Mouse (Mus musculus): ENCODE measurements around the gene Gm42878. TPM values are rescaled to one million over a fixed set of nuclear protein-coding genes. Genes with fewer than 3 reads are reported as not detected.
A peak's percentile ranks its signal among the peaks of the same experiment; 100 is the strongest.
"Not testable (repeated sequence)": the region's sequence is repeated elsewhere in the genome, so short reads cannot be mapped to it uniquely, and the experiment has no call there.

The Gm42878 gene
- total RNA-seq, 2 experiments from 2014 or later: not detected

DNA sequence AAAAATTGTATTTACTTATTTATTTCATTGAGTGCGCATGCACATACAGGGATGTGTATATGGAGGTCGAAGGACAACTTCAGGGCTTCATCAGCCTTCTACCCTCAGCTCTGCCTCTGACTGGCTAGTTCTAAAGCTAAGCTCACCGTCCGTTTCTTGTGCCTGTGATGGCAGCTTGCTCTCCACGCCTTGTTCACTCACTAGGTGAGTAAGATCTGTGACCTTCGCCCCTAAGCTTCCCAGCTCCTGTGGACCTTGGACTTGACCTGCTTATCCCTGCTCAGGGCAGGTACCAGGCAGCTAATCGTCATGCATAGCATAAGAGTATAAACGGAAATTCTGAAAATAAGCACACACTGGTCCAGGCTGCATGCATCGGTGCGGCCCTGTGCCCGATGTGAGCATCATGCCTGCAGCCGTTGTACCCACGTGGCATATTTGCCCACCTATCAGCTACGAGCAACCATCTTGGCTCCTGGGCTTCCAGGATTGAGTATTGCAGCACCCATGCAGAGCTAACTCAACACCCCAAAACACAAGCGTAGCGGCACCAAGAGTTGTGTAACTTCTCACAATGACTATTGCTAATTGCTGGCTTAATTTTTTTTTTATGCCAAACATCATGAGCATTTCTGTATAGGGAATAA is 20.9 kb upstream of the Gm42878 start:
- no peak for DNase-seq
- intact Hi-C loops (cut with DNase I): no loop called here

DNA sequence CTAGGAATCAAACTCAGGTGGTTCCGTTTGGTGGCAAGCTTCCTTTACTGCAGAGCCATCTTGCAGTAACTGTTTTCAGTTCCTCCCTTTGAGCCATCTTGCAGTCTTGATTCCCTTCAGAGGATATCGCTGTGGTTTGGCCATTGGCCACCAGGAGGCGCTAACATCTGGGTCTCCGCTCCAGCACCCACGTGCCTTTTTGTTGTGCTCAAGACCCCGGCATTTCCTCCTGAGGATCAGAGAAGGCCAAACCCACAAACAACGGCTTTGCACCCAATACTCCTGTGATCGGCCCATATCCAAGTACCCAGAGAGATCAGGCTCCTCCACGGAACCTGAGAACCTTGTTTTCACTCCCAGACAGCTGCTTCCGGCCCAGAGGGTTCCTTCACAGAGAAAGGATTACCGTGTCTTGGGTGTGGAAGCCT is 19.2 kb upstream of the Gm42878 start:
- peak; percentile 88 to 93 for DNase-seq
- intact Hi-C loops (cut with DNase I): loop anchor here (1.0 kb wide), 1 partner anchor 38 kb away; no protein-coding TSS in a partner anchor

DNA sequence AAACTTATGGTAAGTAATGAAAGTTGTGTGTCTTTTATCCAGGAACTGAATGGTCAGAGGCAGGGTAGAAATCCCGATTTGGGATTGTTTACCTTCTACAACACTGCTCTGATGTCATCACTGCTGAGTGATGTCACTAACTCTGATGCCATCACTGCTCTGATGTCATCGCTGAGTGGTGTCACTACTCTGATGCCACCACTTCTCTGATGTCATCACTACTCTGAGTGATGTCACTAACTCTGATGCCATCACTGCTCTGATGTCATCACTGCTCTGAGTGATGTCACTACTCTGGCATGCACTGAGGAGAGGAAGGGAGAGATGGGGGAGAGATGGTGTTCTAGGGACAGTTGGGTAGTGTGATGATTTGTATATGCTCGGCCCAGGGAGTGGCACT is 17.2 kb upstream of the Gm42878 start:
- no peak for DNase-seq
- intact Hi-C loops (cut with DNase I): no loop called here

DNA sequence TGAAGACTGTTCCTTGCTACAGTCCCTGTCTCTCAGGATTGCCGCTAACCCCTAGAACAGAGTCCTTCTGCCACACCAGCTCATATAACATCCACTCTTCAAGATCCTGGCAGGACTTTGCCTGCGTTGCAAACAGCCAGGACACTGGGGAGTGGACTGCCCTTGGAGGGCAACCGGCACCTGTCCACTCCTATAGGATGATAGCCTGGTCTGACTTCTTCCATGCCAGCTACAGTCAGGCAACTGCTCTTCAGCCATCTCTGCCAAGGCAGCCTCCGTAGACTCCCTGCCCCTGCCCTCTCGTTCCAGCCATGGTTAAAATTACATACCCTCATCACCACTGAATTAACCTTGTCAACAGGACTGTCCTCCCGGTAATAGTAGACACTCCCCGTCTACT is 3.9 kb upstream of the Gm42878 start:
- intact Hi-C loops (cut with DNase I): no loop called here
- no peak for DNase-seq

DNA sequence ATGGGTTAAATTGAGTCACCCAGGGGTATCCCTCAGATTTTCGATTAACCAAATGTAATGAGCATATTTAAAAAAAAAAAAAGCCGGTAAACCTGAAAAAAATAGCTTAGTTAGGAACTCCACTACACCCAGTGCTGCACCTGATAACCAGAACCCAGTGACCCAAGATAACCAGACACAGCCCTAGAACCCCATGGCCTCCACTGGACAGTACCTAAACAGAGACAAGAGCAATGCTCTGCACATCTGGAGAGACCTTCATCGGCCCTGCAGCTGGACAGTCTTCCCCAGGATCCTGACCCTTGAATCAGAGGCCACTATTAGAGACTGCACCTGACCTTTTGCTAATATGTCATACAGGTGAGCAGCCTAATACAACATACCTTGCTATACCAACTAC is 1.8 kb upstream of the Gm42878 start:
- no peak for DNase-seq
- intact Hi-C loops (cut with DNase I): no loop called here

DNA sequence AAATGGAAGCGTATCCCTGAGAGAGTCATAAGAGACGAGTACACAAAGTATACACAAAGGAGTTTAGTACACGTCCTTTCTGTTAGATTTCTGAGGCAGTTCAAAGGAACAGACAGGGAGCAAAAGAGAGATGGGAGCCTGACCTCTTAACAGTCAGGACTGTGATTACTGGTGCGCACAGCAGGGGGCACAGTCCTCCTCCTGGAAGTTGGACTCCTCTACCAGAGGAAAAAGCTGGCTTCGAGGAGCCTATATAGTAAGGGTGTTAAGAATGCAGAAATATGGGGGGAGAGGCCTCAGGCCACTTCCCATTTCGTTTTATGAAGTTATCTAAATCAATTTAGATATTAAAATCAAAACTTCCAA is 1.2 kb upstream of the Gm42878 start:
- peak; percentile 48 to 69 for DNase-seq
- intact Hi-C loops (cut with DNase I): no loop called here

DNA sequence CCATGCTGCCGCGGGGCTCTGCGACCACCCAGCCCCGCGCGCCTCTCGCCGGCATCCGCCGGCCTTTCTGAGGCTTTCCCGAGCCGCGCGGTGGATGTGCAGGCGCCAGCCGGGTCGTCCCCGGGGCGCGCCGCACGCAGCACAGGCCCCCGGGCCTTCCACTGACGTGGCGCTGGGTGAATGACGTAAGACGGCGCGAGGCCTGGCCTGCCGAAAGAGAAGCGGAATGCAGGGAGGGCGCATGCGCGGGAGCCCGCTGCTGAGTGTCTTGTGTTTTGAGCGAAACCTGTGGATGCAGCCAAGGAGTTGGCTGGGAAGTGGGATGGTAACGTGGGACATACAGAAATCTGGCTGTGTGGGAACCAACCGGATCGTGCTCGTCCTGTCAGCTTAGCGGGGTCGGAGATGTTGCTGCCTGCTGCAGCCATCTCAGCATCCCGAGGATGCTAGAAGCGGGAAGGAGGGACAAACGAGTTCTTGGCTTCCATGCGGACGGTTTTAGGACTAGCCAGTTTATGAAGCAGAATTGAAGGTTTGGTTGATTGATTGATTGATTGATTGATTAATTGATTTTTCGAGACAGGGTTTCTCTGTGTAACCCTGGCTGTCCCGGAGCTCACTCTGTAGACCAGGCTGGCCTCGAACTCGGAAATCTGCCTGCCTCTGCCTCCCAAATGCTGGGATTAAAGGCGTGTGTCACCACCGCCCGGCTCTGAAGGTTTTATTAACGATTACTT is 679 bp upstream of the Gm42878 start, which contains the start of gene Mapkapk5:
Mapkapk5 (minus strand) TSS at position 113 of the 737 bp plus-strand sequence.
- peak; percentile 99 for DNase-seq
- intact Hi-C loops (cut with DNase I): loop anchor here (2.0 kb wide), 1 partner anchor 57 kb away; no protein-coding TSS in a partner anchor

DNA sequence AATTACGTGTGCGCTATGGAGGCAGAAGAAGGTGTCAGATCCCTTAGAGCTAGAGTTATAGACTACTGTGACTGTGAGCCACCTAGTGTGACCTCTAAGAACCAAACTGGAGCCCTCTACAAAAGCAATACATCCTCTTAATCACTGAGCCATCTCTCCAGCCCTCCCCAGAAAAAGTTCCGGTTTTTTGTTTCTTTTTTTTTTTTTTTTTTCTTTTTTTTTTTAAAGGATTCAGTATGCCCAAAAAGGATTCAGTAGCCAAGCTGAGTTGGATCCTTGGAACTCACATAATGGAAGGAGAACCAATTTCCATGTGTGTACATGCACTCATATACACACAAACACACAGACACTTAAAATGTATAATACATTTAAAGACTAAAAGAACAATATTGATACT is 1.9 kb downstream of the Gm42878 start:
- no peak for DNase-seq
- intact Hi-C loops (cut with DNase I): no loop called here

DNA sequence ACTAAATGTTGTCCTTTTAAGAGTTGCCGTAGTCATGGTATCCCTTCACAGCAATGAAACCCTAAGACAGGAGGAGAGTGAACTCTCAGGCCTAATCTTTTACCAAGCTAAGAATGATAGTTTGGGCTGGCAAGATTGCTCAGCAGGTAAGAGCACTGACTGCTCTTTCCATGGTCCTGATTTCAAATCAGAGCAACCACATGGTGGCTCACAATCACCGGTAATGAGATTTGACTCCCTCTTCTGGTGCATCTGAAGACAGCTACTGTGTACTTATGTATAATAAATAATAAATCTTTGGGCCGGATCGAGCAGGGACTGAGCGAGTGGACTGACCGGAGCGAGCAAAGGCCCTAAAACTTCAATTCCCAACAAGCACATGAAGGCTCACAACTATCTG is 4.0 kb downstream of the Gm42878 start:
- intact Hi-C loops (cut with DNase I): no loop called here
- no peak for DNase-seq

DNA sequence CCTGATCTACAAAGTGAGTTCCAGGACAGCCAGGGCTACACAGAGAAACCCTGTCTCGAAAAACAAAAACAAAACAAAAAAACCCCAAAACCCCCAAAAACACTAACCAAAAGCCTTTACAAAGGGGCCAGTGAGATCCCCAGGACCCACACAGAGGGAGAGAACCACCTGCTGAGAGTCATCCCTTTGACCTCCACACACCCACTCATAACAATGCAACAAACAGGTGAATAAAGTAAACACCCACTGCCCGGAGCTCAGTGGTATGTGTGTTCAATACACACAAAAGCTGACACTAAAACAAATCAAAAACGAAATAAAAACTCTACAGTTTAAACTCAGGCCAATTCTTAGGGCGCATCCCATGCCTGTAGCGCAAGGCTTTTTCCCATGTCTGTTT is 5.2 kb downstream of the Gm42878 start:
- DNase-seq: no peak
- intact Hi-C loops (cut with DNase I): no loop called here

DNA sequence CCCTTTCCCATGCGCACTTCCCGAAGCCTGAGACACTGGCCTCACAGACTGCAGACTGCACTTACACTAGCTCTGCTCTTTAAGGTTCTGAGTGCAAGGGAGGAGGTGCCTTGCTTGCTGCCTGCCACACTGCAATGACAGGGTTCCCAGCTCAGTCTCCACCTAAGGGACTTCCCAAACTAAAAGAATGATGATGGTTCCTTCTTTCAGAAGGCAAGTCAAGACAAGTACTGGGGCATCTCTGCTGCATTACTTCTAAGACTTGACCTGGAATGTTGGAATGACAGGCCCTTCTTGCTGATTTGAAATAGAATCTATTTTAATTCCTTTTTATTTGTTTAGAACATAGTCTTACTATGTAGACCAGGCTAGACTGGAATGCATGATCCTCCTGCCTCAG is 7.7 kb downstream of the Gm42878 start:
- intact Hi-C loops (cut with DNase I): no loop called here
- no peak for DNase-seq

DNA sequence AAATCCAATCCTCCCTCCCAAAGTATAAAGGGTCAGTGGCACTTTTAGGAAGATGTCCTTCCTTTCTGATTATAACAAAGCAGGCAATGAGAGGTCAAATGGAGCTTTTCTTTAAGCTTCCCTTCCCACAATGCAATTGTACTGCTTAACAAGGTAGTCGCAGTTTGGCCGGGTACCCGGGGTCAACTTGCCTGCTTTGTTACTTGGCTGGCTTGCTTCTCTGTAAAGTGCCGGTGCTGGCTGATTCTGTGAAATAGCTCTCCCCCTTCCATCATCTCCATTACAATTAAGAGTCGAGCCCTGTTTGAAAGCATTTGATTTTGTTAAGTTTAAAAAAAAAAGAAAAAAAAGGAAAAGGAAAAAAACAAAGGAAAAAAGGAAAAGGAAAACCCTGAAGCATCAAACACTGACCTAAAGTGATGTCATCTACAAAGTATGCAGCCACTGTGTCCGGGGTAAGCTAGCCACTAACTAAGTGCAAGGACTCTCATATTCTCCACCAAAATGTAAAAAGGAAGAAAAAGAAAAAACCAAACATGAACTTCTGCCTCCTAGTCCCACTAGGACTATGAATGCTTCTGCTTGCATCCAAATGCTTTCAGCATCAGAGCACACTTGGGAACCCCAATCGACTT is 8.2 kb downstream of the Gm42878 start:
- intact Hi-C loops (cut with DNase I): no loop called here
- no peak for DNase-seq

DNA sequence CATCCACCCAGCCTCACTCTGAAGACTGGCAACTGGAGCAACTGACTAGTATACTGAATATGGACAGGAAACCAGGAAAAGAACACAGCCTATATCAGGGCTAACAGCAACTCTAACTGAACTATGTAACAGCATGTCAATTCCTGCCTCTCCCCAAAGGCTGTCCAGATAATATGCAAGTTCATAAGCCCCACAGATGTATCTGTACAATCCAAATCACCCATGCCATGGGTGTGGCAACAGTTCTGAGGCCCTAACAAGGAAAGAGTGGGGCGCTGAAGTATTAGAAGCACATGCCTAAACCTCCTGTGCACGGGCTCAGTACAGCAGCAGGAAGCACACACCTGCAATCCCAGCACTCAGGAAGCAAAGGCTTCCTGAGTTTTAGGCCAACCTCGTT is 10.2 kb downstream of the Gm42878 start:
- DNase-seq: no peak
- intact Hi-C loops (cut with DNase I): no loop called here

DNA sequence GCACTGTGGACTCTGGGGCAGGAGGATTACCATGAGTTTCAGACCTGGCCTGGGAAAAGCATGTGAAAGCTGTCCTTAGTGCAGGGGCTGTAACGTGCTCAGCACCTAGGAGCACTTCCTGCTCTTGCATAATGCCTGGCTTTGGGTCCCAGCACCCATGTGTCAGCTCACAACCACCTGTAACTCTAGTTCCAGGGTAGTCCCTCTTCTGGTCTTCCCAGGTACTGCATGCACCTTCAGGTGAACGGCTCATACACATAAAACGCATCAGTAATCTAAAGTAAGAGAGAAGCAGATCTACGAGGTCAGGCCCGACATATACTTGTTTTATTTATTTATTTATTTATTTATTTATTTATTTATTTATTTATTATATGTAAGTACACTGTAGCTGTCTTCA is 10.8 kb downstream of the Gm42878 start:
- intact Hi-C loops (cut with DNase I): no loop called here
- DNase-seq: no peak

DNA sequence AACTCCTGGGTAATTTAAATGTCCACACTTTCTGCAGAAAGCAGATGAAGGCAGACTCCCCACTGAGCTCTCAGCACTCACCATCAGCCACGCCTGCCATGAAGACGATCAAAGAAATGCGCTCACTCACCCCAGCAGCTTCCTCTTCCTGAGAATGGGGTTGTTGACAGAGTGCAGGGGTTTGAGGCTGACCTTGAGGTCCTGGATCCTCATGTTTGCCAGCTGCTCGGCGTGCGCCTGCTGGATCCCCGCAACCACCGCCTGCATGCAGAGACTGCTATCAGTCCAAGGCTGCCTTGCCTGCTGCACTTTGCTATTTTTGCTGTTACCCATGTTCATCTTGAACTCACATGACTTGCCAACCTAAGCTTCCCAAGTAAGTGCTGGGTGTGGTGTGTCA is 18.3 kb downstream of the Gm42878 start:
- DNase-seq: peak; percentile 12 to 19
- intact Hi-C loops (cut with DNase I): no loop called here

DNA sequence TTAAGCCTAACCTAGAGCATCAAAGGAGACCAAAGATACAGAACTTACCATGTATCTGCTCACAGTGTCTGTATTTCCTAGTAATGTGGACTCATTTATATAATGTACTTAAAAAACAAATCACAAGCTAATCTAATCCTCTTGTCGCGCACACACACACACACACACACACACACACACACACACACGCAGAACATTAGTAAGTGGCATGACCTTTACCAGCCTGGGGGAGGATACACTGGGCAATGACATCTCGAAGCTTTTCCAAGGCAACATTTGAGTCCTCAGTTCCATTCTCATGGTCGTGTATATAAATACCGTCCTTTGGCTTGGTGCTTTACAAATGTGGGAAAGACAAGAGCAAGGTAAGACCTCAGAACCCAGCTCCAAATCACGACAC is 18.8 kb downstream of the Gm42878 start:
- intact Hi-C loops (cut with DNase I): no loop called here
- no peak for DNase-seq

DNA sequence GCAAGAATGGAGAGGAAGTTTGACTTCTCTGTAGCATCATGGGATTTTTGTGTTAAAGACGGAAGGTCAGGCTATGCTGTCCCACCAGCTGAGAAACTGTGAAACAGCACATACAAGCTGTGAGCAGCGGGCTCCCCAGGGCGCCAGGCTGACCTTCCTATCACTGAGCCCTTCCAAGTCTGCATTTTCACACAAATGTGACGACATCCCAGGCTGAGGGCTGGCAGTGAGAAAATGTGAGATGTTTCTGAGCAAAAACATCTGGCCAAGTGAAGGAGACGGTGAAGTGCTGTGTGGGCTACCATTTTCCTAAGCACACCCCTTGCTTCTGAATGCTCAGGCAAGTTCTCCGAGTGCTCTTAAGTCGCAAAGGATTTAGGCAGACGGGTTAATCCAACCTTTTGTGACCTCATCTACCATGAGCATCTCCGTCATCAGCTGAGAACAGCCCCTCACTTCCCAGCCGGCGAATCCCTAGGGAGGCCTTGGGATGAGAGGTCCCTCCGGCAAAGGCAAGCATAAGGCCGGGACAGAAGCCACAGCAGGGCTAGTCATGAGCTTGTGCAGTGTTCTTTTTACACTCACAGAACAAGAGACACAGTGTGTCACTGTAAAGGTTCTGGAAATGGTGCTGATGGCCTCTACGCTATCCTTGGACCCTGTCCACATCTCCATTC is 19.4 kb downstream of the Gm42878 start:
- peak; percentile 33 to 37 for DNase-seq
- intact Hi-C loops (cut with DNase I): no loop called here

DNA sequence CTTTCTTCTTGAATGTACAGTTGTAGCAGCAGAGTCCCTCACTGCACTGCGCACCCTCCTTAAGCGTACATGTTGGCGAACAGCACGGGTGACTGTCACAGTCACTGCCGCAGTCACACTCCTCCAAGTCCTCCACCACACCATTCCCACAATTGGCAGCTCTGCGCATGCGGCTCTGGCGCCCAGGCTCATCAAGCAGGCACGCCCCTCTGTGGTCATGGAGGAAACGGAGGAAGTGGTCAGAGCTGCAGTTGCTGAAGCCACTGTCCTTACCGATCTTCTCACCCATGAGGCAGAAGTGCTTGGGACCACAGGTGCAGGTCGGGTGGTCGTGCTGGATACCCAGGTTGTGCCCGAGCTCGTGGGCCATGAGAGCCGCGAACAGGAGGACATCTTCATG is 25.5 kb downstream of the Gm42878 start:
- intact Hi-C loops (cut with DNase I); DNase-seq: not testable (repeated sequence)

DNA sequence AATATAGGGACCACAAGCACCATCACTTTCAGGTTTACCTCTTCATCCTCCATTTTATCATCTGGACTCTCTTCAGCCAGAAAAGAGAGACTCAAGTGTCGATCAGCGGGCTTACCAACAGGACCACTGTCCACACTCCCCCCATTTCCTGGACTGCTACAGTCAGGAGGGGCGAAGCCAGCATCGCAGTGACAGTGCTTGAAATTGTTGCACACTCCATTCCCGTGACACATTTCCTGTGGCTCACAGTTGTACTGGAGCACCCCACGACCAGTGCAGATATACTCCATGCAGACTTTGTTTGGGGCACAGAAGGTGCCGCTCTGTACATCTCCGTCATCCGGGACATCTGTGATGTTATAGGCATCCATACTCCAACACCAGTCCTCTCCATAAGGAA is 26.3 kb downstream of the Gm42878 start:
- intact Hi-C loops (cut with DNase I): no loop called here
- no peak for DNase-seq

DNA sequence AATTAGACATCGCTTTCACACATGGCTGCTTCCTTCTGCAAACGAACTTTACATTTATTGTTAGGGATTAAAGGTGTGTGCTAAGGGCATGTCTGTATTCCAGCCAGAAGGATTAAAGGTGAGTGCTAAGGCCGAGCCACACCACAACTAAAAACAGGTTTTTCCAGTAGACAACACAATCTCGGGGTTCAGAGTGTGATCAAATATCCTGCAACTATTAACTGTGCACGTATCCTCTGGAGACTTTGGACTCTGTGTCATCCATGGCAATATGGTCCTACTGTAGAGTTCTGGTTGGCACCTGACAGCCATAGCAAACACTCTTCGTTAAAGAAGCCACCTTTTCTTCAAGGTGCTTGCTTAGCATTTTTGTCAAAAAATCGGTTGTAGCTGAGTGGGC is 35.3 kb downstream of the Gm42878 start:
- no peak for DNase-seq
- intact Hi-C loops (cut with DNase I): no loop called here

DNA sequence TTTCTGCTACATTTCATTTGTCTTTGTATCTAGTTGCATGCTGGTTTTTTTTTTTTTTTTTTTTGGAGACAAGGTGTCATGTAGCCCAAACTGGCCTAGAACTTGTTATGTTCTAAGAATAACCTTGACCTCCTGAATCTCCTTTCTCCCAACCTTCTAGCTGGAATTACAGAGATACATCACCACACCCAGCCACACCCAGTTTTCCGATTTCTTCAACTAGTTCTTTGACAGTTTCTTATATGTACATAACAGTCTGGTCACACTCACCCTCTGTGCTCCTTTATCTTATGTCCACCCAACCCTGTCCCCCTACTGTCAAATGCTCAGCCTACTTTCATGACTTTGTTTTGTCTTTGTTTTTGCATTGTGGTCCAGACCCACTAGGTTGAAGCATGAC is 38.4 kb downstream of the Gm42878 start:
- no peak for DNase-seq
- intact Hi-C loops (cut with DNase I): no loop called here
